Mouse (Mus musculus): ENCODE measurements around the gene Slit3. TPM values are rescaled to one million over a fixed set of nuclear protein-coding genes. Genes with fewer than 3 reads are reported as not detected.

Gene Slit3
- polyA plus RNA-seq, 2 experiments: 0.20 to 0.23 TPM

GRCm38 (mm10) chr11:35698901-35699300 lies 577.9 kb downstream of the Slit3 start:
- H3K4me3 ChIP-seq (ENCODE audit: insufficient read depth in 1 of 2, low read depth in 2 of 2, low read length in 2 of 2): no peak overlapping the region
- H3K27ac ChIP-seq: no peak overlapping the region
- H3K4me2 ChIP-seq (ENCODE audit: low read depth): no peak overlapping the region
- no peaks in the 10 kb centered on the region for H3K9me3 ChIP-seq (ENCODE audit: control insufficient read depth, low read length)
- TF ChIP-seq CTCF (IDR thresholded peaks at IDR 0.05; ENCODE audit: low read depth): no peak
- TF ChIP-seq EP300 (IDR thresholded peaks at IDR 0.05; ENCODE audit: low read depth): no peak
- DNase-seq (ENCODE audit: low read depth in 3 of 3, low spot score in 3 of 3) (no peak), ATAC-seq (ENCODE audit: insufficient read depth) (no peak)
- 65% methylated on average over 5 of the region's 5 CpGs for WGBS (ENCODE audit: insufficient replicate concordance)
- H3K4me1 ChIP-seq (replicated peaks; ENCODE audit: control insufficient read depth in 2 of 2, insufficient read depth in 2 of 2, low read length in 1 of 2): no peaks in the 10 kb centered on the region
- H3K36me3 ChIP-seq (replicated peaks; ENCODE audit: control insufficient read depth, insufficient read depth, low read depth): no peaks in the 10 kb centered on the region
- no peak overlapping the region for H3K9ac ChIP-seq (replicated peaks)
- no peaks in the 10 kb centered on the region for H3K27me3 ChIP-seq (ENCODE audit: control insufficient read depth, insufficient read depth, low read length)

- Histone ChIP-seq H3K4me1 (replicated peaks; ENCODE audit: control insufficient read depth in 2 of 2, insufficient read depth in 2 of 2, low read length in 1 of 2) (no peaks in the 10 kb centered on the region), H3K9me3 (ENCODE audit: control insufficient read depth, low read length) (no peaks in the 10 kb centered on the region), H3K4me2 (ENCODE audit: low read depth) (no peak overlapping the region), H3K4me3 (ENCODE audit: insufficient read depth in 1 of 2, low read depth in 2 of 2, low read length in 2 of 2) (no peak overlapping the region), H3K27ac (no peak overlapping the region), H3K36me3 (replicated peaks; ENCODE audit: control insufficient read depth, insufficient read depth, low read depth) (no peaks in the 10 kb centered on the region), H3K9ac (replicated peaks) (no peak overlapping the region), H3K27me3 (ENCODE audit: control insufficient read depth, insufficient read depth, low read length) (no peaks in the 10 kb centered on the region)
- ATAC-seq (ENCODE audit: insufficient read depth) (no peak), DNase-seq (ENCODE audit: low read depth in 3 of 3, low spot score in 3 of 3) (no peak)
- TF ChIP-seq EP300 (IDR thresholded peaks at IDR 0.05; ENCODE audit: low read depth) (no peak), CTCF (IDR thresholded peaks at IDR 0.05; ENCODE audit: low read depth) (peak; percentile 80)
- WGBS (ENCODE audit: insufficient replicate concordance): 63% methylated on average over 4 of the region's 4 CpGs
Observed at GRCm38 (mm10) chr11:35703471-35703870, 582.4 kb downstream of the Slit3 start.

GRCm38 (mm10) chr11:35704381-35704780 lies 583.4 kb downstream of the Slit3 start:
- TF ChIP-seq EP300 (IDR thresholded peaks at IDR 0.05; ENCODE audit: low read depth) (no peak), CTCF (IDR thresholded peaks at IDR 0.05; ENCODE audit: low read depth) (no peak)
- no peak overlapping the region for H3K9ac ChIP-seq (replicated peaks)
- H3K4me1 ChIP-seq (replicated peaks; ENCODE audit: control insufficient read depth in 2 of 2, insufficient read depth in 2 of 2, low read length in 1 of 2): no peaks in the 10 kb centered on the region
- H3K27ac ChIP-seq: no peak overlapping the region
- H3K9me3 ChIP-seq (ENCODE audit: control insufficient read depth, low read length): no peaks in the 10 kb centered on the region
- no peak overlapping the region for H3K4me3 ChIP-seq (ENCODE audit: insufficient read depth in 1 of 2, low read depth in 2 of 2, low read length in 2 of 2)
- WGBS (ENCODE audit: insufficient replicate concordance): 77% methylated on average over 13 of the region's 13 CpGs
- no peak for ATAC-seq (ENCODE audit: insufficient read depth)
- H3K4me2 ChIP-seq (ENCODE audit: low read depth): no peak overlapping the region
- H3K27me3 ChIP-seq (ENCODE audit: control insufficient read depth, insufficient read depth, low read length): no peaks in the 10 kb centered on the region
- H3K36me3 ChIP-seq (replicated peaks; ENCODE audit: control insufficient read depth, insufficient read depth, low read depth): no peaks in the 10 kb centered on the region
- no peak for DNase-seq (ENCODE audit: low read depth in 3 of 3, low spot score in 3 of 3)

GRCm38 (mm10) chr11:35704927-35705326 lies 583.9 kb downstream of the Slit3 start:
- H3K9ac ChIP-seq (replicated peaks): no peak overlapping the region
- WGBS (ENCODE audit: insufficient replicate concordance): 77% methylated on average over 5 of the region's 5 CpGs
- no peak overlapping the region for H3K4me3 ChIP-seq (ENCODE audit: insufficient read depth in 1 of 2, low read depth in 2 of 2, low read length in 2 of 2)
- no peak for ATAC-seq (ENCODE audit: insufficient read depth)
- DNase-seq (ENCODE audit: low read depth in 3 of 3, low spot score in 3 of 3): no peak
- H3K27me3 ChIP-seq (ENCODE audit: control insufficient read depth, insufficient read depth, low read length): no peaks in the 10 kb centered on the region
- H3K4me1 ChIP-seq (replicated peaks; ENCODE audit: control insufficient read depth in 2 of 2, insufficient read depth in 2 of 2, low read length in 1 of 2): no peaks in the 10 kb centered on the region
- no peak for TF ChIP-seq EP300 (IDR thresholded peaks at IDR 0.05; ENCODE audit: low read depth)
- TF ChIP-seq CTCF (IDR thresholded peaks at IDR 0.05; ENCODE audit: low read depth): peak; percentile 8; the same call in 1 of the 2 replicates
- H3K4me2 ChIP-seq (ENCODE audit: low read depth): no peak overlapping the region
- H3K36me3 ChIP-seq (replicated peaks; ENCODE audit: control insufficient read depth, insufficient read depth, low read depth): no peaks in the 10 kb centered on the region
- no peaks in the 10 kb centered on the region for H3K9me3 ChIP-seq (ENCODE audit: control insufficient read depth, low read length)
- H3K27ac ChIP-seq: no peak overlapping the region

GRCm38 (mm10) chr11:35707431-35707830 lies 586.4 kb downstream of the Slit3 start:
- no peak overlapping the region for H3K9ac ChIP-seq (replicated peaks)
- TF ChIP-seq EP300 (IDR thresholded peaks at IDR 0.05; ENCODE audit: low read depth): no peak
- no peak for TF ChIP-seq CTCF (IDR thresholded peaks at IDR 0.05; ENCODE audit: low read depth)

More at GRCm38 (mm10) chr11:35707431-35707830, 586.4 kb downstream of the Slit3 start:
- ATAC-seq (ENCODE audit: insufficient read depth): no peak
- no peaks in the 10 kb centered on the region for H3K9me3 ChIP-seq (ENCODE audit: control insufficient read depth, low read length)
- no peak overlapping the region for H3K27ac ChIP-seq
- no peaks in the 10 kb centered on the region for H3K36me3 ChIP-seq (replicated peaks; ENCODE audit: control insufficient read depth, insufficient read depth, low read depth)
- no peak overlapping the region for H3K4me3 ChIP-seq (ENCODE audit: insufficient read depth in 1 of 2, low read depth in 2 of 2, low read length in 2 of 2)
- no peak overlapping the region for H3K4me2 ChIP-seq (ENCODE audit: low read depth)
- WGBS (ENCODE audit: insufficient replicate concordance): 80% methylated on average over 12 of the region's 12 CpGs
- no peak for DNase-seq (ENCODE audit: low read depth in 3 of 3, low spot score in 3 of 3)
- no peaks in the 10 kb centered on the region for H3K4me1 ChIP-seq (replicated peaks; ENCODE audit: control insufficient read depth in 2 of 2, insufficient read depth in 2 of 2, low read length in 1 of 2)
- no peaks in the 10 kb centered on the region for H3K27me3 ChIP-seq (ENCODE audit: control insufficient read depth, insufficient read depth, low read length)

Measured in liver, embryonic 14.5 days (tissue).